Mouse (Mus musculus) stomach, embryonic 15.5 days (tissue): ENCODE measurements at regions not wholly inside any gene's neighbourhood (a gene's known extent, or its start where the extent isn't known, plus 50 kb on each side); places are given as distances from the start of the nearest gene placed in this dataset.

Experiments used
- ATAC-seq: fragments of 200-750 bp; cut with Nextera tagmentation; 2 replicates; pipeline ENCODE4 v1.8.0; 2017; ENCODE audit warnings: low read depth, moderate number of reproducible peaks, moderate TSS enrichment; ENCODE audit not compliant: insufficient read depth, low FRiP score
- H3K27ac ChIP-seq: fragments of 300-500 bp; sonication (generic); 2 replicates; pipeline ENCODE4 v1.5.1; 2015; ENCODE audit warnings: mild to moderate bottlenecking, inconsistent platforms
- H3K27me3 ChIP-seq: fragments of 300-500 bp; sonication (generic); replicated peaks from 2 replicates; pipeline ENCODE4 v1.6.1; 2015; ENCODE audit warnings: inconsistent platforms
- H3K36me3 ChIP-seq: fragments of 300-500 bp; sonication (generic); 2 replicates; pipeline ENCODE4 v1.6.1; 2015; ENCODE audit warnings: inconsistent platforms
- H3K4me1 ChIP-seq: fragments of 300-500 bp; sonication (generic); 2 replicates; pipeline ENCODE4 v1.6.1; 2015; ENCODE audit warnings: inconsistent platforms
- H3K4me2 ChIP-seq: fragments of 300-500 bp; sonication (generic); 2 replicates; pipeline ENCODE4 v1.6.1; 2015; ENCODE audit warnings: mild to moderate bottlenecking, inconsistent platforms
- H3K4me3 ChIP-seq: fragments of 300-500 bp; sonication (generic); replicated peaks from 2 replicates; pipeline ENCODE4 v1.5.1; 2015; ENCODE audit warnings: inconsistent platforms
- H3K9ac ChIP-seq: fragments of 300-500 bp; sonication (generic); 2 replicates; pipeline ENCODE4 v1.6.1; 2015; ENCODE audit warnings: inconsistent platforms
- H3K9me3 ChIP-seq: fragments of 300-500 bp; sonication (generic); 2 replicates; pipeline ENCODE4 v1.6.1; 2016; ENCODE audit warnings: inconsistent platforms
- whole genome bisulfite sequencing: fragments of 180-500 bp; shearing (Covaris S2); methylation state at CpG from one replicate; pipeline ENCODE4 v1.1.7; 2015; 5-methylcytosine and 5-hydroxymethylcytosine counted together

DNA sequence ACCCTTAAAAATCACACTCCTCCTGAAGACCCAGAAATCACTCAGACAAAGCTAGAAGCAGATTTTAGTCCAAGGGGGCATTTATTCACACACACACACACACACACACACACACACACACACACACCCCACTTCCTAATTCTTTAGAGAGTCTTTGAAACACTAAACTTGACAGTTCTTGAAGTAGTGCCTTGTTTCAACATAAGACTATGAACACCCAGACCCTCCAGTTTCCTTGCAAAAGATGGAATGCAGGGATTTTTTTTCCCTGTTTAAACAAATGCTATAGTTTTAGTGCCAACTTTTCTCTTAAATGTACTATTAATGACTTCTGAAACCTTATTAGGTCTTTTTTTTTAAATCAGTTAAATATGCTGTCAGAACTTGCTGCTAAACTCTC is 279.2 kb upstream of the Fat1 start:
- no peak overlapping the region for H3K4me3 ChIP-seq
- H3K27me3 ChIP-seq: no peaks in the 10 kb centered on the region
- no peaks in the 10 kb centered on the region for H3K9me3 ChIP-seq
- H3K4me2 ChIP-seq: no peak overlapping the region
- H3K27ac ChIP-seq: no peak overlapping the region
- ATAC-seq: no peak
- no peak overlapping the region for H3K9ac ChIP-seq
- no peaks in the 10 kb centered on the region for H3K36me3 ChIP-seq
- H3K4me1 ChIP-seq: no peaks in the 10 kb centered on the region; the same call in 1 of the 2 replicates

DNA sequence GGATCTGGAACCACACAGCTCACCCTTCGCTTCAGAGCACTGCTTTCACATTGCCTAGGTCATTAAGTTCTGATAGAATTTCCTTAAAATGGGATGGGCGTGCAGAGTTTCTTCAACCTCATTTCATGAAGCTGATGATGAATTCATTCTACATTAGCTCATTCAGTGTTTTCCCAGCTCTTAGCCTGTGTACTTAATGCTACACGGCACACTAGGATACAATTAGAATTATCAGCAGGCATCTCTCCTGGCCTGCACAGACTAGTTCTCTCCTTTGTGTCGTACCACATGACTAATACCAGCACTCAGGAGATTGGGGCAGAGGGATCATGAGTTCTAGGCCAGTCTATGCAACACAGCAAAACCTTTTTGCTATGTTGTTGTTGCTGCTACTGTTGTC is 278.8 kb upstream of the Fat1 start:
- H3K4me1 ChIP-seq: no peaks in the 10 kb centered on the region; the same call in 1 of the 2 replicates
- H3K27me3 ChIP-seq: no peaks in the 10 kb centered on the region
- no peaks in the 10 kb centered on the region for H3K9me3 ChIP-seq
- H3K9ac ChIP-seq: no peak overlapping the region
- ATAC-seq: peak; percentile 76
- no peak overlapping the region for H3K4me3 ChIP-seq
- no peak overlapping the region for H3K4me2 ChIP-seq
- no peaks in the 10 kb centered on the region for H3K36me3 ChIP-seq
- 49% methylated on average over 4 of the region's 4 CpGs for WGBS
- H3K27ac ChIP-seq: no peak overlapping the region

DNA sequence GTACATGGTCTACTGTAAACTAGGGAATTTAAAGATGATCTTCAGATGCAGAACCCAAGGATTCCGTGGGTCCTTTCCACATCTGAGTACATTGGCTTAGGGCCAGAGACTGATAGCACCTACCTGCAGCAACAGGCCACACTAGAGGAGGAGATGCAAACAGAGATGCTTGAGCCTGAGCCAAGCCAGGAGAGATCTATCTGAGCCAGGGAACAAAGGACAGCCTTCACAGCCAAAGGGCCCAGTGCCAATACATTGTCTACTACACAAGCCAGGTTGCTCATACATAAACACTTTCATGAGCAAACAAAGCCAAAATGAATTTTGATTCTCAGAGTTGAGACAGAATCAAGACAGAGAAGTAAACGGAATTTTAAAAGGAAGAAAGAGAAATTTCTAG is 273.6 kb upstream of the Fat1 start:
- H3K36me3 ChIP-seq: no peaks in the 10 kb centered on the region
- no peak for ATAC-seq
- WGBS: 65% methylated on average over 2 of the region's 2 CpGs
- no peaks in the 10 kb centered on the region for H3K9me3 ChIP-seq
- no peak overlapping the region for H3K4me3 ChIP-seq
- no peak overlapping the region for H3K27ac ChIP-seq
- no peak overlapping the region for H3K4me2 ChIP-seq
- no peaks in the 10 kb centered on the region for H3K4me1 ChIP-seq
- H3K9ac ChIP-seq: no peak overlapping the region
- no peaks in the 10 kb centered on the region for H3K27me3 ChIP-seq

DNA sequence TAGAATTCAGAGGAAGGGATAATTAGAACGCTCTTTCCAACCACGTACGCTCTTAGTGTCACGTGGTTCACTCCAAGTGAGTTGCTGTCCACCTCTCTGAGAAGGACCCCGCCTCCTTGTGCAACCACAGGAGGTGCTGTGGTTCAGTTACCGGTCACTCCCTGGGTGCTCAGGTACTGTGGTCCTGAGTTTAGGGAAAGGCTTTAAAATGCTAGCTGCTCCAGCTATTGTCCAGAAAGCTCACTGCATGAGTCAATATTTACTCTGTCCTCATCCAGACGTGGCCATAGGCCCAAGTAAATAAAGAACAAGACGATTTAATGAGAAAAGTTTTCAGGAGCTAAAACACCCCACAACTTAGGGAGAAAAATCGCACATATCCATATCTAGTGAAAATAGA is 248.1 kb upstream of the Fat1 start:
- Histone ChIP-seq H3K36me3 (no peaks in the 10 kb centered on the region), H3K4me1 (0 out of 2 replicates have a peak, but pooled peaks cover 2% of the 10 kb centered on the region), H3K4me3 (no peak overlapping the region), H3K27me3 (no peaks in the 10 kb centered on the region), H3K27ac (no peak overlapping the region), H3K4me2 (no peak overlapping the region), H3K9ac (no peak overlapping the region), H3K9me3 (no peaks in the 10 kb centered on the region)
- ATAC-seq: no peak
- 80% methylated on average over 9 of the region's 9 CpGs for WGBS

GRCm38 (mm10) chr8:44689837-44690592 is 245.2 kb upstream of the Fat1 start:
- no peak for ATAC-seq
- no peak overlapping the region for H3K27ac ChIP-seq
- no peaks in the 10 kb centered on the region for H3K36me3 ChIP-seq
- 87% methylated on average over 9 of the region's 9 CpGs for WGBS
- H3K4me3 ChIP-seq: no peak overlapping the region
- H3K4me1 ChIP-seq: 0 out of 2 replicates have a peak, but pooled peaks cover 2% of the 10 kb centered on the region
- no peaks in the 10 kb centered on the region for H3K27me3 ChIP-seq
- no peaks in the 10 kb centered on the region for H3K9me3 ChIP-seq
- no peak overlapping the region for H3K4me2 ChIP-seq
- H3K9ac ChIP-seq: no peak overlapping the region

DNA sequence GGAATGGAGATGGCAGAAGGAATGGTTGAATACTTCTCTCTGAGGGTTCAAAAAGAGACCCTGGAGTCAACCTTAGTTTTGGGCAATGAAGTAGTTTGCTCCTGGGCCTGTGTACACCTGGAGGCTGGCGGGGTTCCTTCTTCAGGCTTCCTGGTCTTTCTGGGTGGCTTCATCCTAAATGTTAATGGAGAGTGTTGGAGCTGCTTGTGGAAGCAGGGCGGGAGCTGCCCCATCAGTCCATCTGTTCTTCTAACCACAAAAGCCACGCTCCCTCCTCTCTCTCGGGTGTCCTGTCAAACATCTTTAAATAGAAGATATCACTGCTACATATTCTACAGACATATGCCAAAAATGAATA is 244.7 kb upstream of the Fat1 start:
- H3K4me1 ChIP-seq: 0 out of 2 replicates have a peak, but pooled peaks cover 2% of the 10 kb centered on the region
- no peak overlapping the region for H3K4me2 ChIP-seq
- H3K27ac ChIP-seq: no peak overlapping the region
- no peaks in the 10 kb centered on the region for H3K27me3 ChIP-seq
- no peak overlapping the region for H3K4me3 ChIP-seq
- WGBS: 74% methylated on average over 4 of the region's 4 CpGs
- H3K9ac ChIP-seq: no peak overlapping the region
- no peaks in the 10 kb centered on the region for H3K9me3 ChIP-seq
- ATAC-seq: no peak
- H3K36me3 ChIP-seq: no peaks in the 10 kb centered on the region

DNA sequence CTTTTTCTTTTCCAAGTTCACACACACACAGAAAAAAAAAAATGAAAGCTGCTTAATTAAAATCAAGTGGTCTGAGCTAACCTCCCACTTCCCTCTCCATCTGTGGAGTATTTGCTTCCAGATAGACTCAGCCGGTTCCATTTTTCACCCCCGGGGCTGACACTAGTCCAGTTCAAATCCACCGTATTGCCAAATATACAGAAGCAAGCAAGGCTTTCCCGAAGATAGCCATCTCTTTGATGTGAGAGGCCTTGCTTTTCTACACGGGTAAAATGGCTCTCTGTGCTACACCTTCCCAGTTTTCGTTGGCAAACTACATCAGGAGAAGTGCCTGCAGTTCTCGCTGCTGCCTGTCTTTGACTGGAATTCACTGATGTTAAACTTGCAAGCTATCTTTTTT is 244.1 kb upstream of the Fat1 start:
- ATAC-seq: 0 out of 2 replicates have a peak, but pooled peaks have one; percentile 18
- Histone ChIP-seq H3K9ac (no peak overlapping the region), H3K9me3 (no peaks in the 10 kb centered on the region), H3K36me3 (no peaks in the 10 kb centered on the region), H3K4me3 (no peak overlapping the region), H3K27me3 (no peaks in the 10 kb centered on the region), H3K4me2 (no peak overlapping the region), H3K27ac (no peak overlapping the region), H3K4me1 (0 out of 2 replicates have a peak, but pooled peaks cover 2% of the 10 kb centered on the region)
- WGBS: 29% methylated on average over 7 of the region's 7 CpGs

DNA sequence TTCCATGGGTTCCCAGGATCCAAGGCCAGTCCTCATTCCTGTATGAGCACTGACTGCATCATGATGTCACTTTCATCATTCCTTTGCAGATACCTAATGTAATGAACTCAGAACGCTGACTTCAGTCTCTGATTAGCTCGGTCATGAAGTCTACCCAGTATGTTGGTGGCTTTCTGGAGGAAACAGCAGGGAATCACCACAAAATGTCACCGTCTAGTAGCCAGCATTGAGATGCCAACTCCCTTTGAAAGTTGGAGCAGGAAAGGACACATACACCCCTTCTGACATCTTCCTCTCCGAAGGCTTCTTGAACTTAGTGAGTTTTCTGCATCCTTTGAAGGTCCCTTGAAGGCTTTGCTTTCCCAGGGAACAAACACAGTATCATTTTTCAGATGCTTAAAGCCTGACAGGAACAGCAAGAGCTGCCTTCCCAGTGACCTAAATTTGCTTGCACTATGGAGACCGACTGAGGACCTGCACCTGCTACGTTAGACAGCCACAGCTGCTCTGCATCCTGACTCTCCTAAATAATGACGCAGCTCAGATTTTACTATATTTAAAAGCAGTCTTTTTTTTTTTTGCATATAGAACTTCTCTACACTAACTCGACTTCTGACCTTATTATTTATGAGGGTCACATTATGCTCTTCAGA is 243.1 kb upstream of the Fat1 start:
- 0 out of 2 replicates have a peak, but pooled peaks cover 2% of the 10 kb centered on the region for H3K4me1 ChIP-seq
- H3K27me3 ChIP-seq: no peaks in the 10 kb centered on the region
- H3K9me3 ChIP-seq: no peaks in the 10 kb centered on the region
- no peak overlapping the region for H3K4me3 ChIP-seq
- no peak overlapping the region for H3K9ac ChIP-seq
- 60% methylated on average over 8 of the region's 8 CpGs for WGBS
- no peak overlapping the region for H3K27ac ChIP-seq
- no peaks in the 10 kb centered on the region for H3K36me3 ChIP-seq
- ATAC-seq: no peak
- H3K4me2 ChIP-seq: no peak overlapping the region

GRCm38 (mm10) chr8:44694861-44695260 is 240.4 kb upstream of the Fat1 start:
- Histone ChIP-seq H3K9me3 (no peaks in the 10 kb centered on the region), H3K4me2 (no peak overlapping the region), H3K36me3 (no peaks in the 10 kb centered on the region), H3K27ac (no peak overlapping the region), H3K9ac (no peak overlapping the region), H3K27me3 (no peaks in the 10 kb centered on the region), H3K4me1 (0 out of 2 replicates have a peak, but pooled peaks cover 2% of the 10 kb centered on the region), H3K4me3 (no peak overlapping the region)
- no peak for ATAC-seq
- 45% methylated on average over 9 of the region's 9 CpGs for WGBS

GRCm38 (mm10) chr8:44696066-44696853 is 239.0 kb upstream of the Fat1 start:
- Histone ChIP-seq H3K27me3 (no peaks in the 10 kb centered on the region), H3K27ac (no peak overlapping the region), H3K4me2 (0 out of 2 replicates have a peak overlapping the region, but pooled peaks have one; percentile 5), H3K36me3 (no peaks in the 10 kb centered on the region), H3K4me1 (no peaks in the 10 kb centered on the region), H3K4me3 (no peak overlapping the region), H3K9ac (no peak overlapping the region), H3K9me3 (no peaks in the 10 kb centered on the region)
- WGBS: 29% methylated on average over 9 of the region's 9 CpGs
- ATAC-seq: no peak

DNA sequence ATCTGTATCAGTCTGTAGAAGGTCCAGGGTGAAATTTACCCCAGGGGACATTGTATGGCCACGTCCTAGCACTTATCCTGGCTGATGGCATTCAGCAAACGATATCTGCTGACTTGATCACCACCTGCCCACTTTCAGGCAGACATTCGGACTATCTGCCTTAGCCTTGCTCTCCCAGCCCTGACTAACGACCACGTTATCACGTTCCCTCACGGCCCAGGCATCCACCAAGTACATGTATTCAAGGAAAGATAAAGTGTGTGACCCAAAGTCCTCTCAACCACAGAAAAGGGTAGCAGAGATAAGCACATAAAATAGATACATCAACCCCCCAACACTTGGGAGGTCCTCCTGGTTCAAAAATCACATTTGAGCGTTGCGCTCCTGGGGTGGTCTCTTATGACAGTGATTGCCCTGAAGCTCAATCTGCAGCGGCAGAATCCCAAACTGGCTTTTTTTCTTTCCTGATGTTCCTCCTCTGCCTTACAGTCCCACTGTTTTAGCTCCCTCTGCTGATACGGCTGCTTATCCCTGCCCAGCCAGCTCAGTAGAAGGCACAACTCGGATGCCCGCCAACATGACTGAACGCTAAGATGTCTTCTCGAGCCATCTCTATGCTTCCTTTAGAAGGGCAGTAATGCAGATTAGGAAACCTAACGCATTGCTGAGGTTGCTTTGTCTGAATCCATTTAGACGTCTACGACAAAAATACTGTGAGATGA is 235.7 kb upstream of the Fat1 start:
- H3K4me1 ChIP-seq: no peaks in the 10 kb centered on the region
- no peaks in the 10 kb centered on the region for H3K9me3 ChIP-seq
- no peak overlapping the region for H3K4me2 ChIP-seq
- no peaks in the 10 kb centered on the region for H3K27me3 ChIP-seq
- no peak for ATAC-seq
- no peak overlapping the region for H3K9ac ChIP-seq
- no peak overlapping the region for H3K27ac ChIP-seq
- WGBS: 63% methylated on average over 18 of the region's 18 CpGs
- no peaks in the 10 kb centered on the region for H3K36me3 ChIP-seq
- H3K4me3 ChIP-seq: no peak overlapping the region
